Mouse (Mus musculus) intestine, embryonic 16.5 days (tissue): ENCODE measurements around the gene Iglon5. TPM values are rescaled to one million over a fixed set of nuclear protein-coding genes. Genes with fewer than 3 reads are reported as not detected.

Experiments used
- ATAC-seq: fragments of 200-750 bp; cut with Nextera tagmentation; 2 replicates; pipeline ENCODE4 v1.8.0; 2017; ENCODE audit warnings: moderate TSS enrichment, moderate library complexity
- H3K27ac ChIP-seq: fragments of 300-500 bp; sonication (generic); 2 replicates; pipeline ENCODE4 v1.5.1; 2014; ENCODE audit warnings: mild to moderate bottlenecking, low read length
- H3K27me3 ChIP-seq: fragments of 300-500 bp; sonication (generic); replicated peaks from 2 replicates; pipeline ENCODE4 v1.6.1; 2014; ENCODE audit warnings: low read length, control low read depth, mixed read lengths; ENCODE audit not compliant: control insufficient read depth, insufficient read depth
- H3K36me3 ChIP-seq: fragments of 300-500 bp; sonication (generic); 2 replicates; pipeline ENCODE4 v1.6.1; 2014; ENCODE audit warnings: low read length, control low read depth; ENCODE audit not compliant: control insufficient read depth, insufficient read depth
- H3K4me1 ChIP-seq: fragments of 300-500 bp; sonication (generic); 2 replicates; pipeline ENCODE4 v1.6.1; 2014; ENCODE audit warnings: low read length, control low read depth, mixed read lengths; ENCODE audit not compliant: control insufficient read depth, insufficient read depth
- H3K4me2 ChIP-seq: fragments of 300-500 bp; sonication (generic); 2 replicates; pipeline ENCODE4 v1.6.1; 2014; ENCODE audit warnings: low read depth, low read length, control low read depth
- H3K4me3 ChIP-seq: fragments of 300-500 bp; sonication (generic); 2 replicates; pipeline ENCODE4 v1.5.1; 2014; ENCODE audit warnings: mild to moderate bottlenecking, low read length
- H3K9ac ChIP-seq: fragments of 300-500 bp; sonication (generic); 2 replicates; pipeline ENCODE4 v1.6.1; 2014; ENCODE audit warnings: low read depth, low read length
- H3K9me3 ChIP-seq: fragments of 300-500 bp; sonication (generic); 2 replicates; pipeline ENCODE4 v1.6.1; 2016; ENCODE audit warnings: low read length, control low read depth; ENCODE audit not compliant: control insufficient read depth
- WGBS: fragments of 180-500 bp; shearing (Covaris S2); extraction: QIAGEN DNeasy Blood & Tissue Kit; methylation state at CpG from one replicate; pipeline ENCODE4 v1.1.7; 2014; 5-methylcytosine and 5-hydroxymethylcytosine counted together
- polyA plus RNA-seq: library from polyadenylated mRNA; unstranded; fragments of >200 nt; fragmentation: Nextera tagmentation; extraction: Ambion mirVana; gene quantifications from 2 replicates; pipeline ENCODE4 v1.2.1, GENCODE M21; 2015

Iglon5 gene
- polyA plus RNA-seq, 1 experiment from 2014 or later, result 0.33 TPM

- Histone ChIP-seq H3K4me1 (no peaks in the 10 kb centered on the region), H3K27ac (no peak overlapping the region), H3K9me3 (no peaks in the 10 kb centered on the region), H3K27me3 (no peaks in the 10 kb centered on the region), H3K4me2 (no peak overlapping the region), H3K4me3 (no peak overlapping the region), H3K9ac (no peak overlapping the region), H3K36me3 (peaks cover 13% of the 10 kb centered on the region; the same call in 1 of the 2 replicates)
- no peak for ATAC-seq
- 52% methylated on average over 4 of the region's 4 CpGs for WGBS
These were observed 37.3 kb downstream of the Iglon5 start for GRCm38 (mm10) chr7:43452609-43453008.

- H3K36me3 ChIP-seq, result peaks cover 13% of the 10 kb centered on the region; the same call in 1 of the 2 replicates
- no peak for ATAC-seq
- 95% methylated on average over 11 of the region's 11 CpGs for WGBS
These were observed 38.1 kb downstream of the Iglon5 start for GRCm38 (mm10) chr7:43451726-43452125.

DNA sequence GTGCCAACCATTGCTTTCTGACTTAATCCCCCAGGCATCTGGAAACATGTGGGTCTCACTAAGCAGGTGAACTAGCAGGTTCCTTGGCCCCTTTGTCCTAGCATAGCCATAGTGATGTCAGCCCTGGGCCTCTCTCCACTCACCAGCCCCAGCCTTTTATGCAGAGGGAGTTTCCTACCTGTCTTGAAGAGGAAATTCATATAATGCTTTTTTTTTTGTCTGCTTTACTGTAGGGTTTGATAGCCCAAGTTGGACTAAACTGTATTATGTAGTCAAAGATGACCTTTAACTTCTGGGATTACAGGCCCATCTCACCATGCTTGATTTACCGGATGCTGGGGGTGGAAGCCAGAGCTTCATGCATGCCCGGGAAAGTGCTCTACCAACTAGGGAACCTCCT lies 40.1 kb downstream of the Iglon5 start:
- H3K27ac ChIP-seq, result no peak overlapping the region
- no peak overlapping the region for H3K4me3 ChIP-seq
- H3K4me1 ChIP-seq, result peaks cover 3% of the 10 kb centered on the region
- H3K4me2 ChIP-seq, result no peak overlapping the region
- H3K9ac ChIP-seq, result no peak overlapping the region
- H3K9me3 ChIP-seq, result no peaks in the 10 kb centered on the region
- peaks cover 10% of the 10 kb centered on the region; the same call in 1 of the 2 replicates for H3K36me3 ChIP-seq
- ATAC-seq, result no peak
- 95% methylated on average over 2 of the region's 2 CpGs for WGBS
- no peaks in the 10 kb centered on the region for H3K27me3 ChIP-seq

More at GRCm38 (mm10) chr7:43451726-43452125, 38.1 kb downstream of the Iglon5 start:
- Histone ChIP-seq H3K27ac (no peak overlapping the region), H3K9me3 (no peaks in the 10 kb centered on the region), H3K4me2 (no peak overlapping the region), H3K9ac (no peak overlapping the region), H3K4me1 (no peaks in the 10 kb centered on the region), H3K27me3 (no peaks in the 10 kb centered on the region), H3K4me3 (no peak overlapping the region)

DNA sequence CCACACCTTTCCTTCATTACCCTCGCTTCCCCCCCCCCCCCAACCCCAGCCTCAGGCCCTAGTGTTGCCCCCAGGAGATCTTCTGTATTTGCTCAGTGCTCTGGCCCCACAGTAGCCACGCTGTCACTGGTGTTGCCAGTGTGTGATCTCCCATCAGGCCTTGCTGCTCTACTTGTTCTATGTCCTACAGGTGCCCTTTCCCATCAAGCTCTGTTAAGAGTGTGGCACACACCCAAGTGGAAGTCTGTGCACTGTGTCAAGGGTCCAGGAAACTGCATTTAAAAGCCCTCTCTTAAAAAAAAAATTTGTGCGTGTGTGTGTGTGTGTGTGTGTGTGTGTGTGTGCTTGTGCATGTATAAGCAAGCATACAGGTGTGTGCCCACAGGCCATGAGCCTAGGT lies 41.6 kb downstream of the Iglon5 start:
- H3K27ac ChIP-seq, result no peak overlapping the region
- peaks cover 9% of the 10 kb centered on the region for H3K4me1 ChIP-seq
- no peak overlapping the region for H3K4me2 ChIP-seq
- no peak overlapping the region for H3K9ac ChIP-seq
- H3K9me3 ChIP-seq, result no peaks in the 10 kb centered on the region
- 79% methylated on average over 2 of the region's 3 CpGs for WGBS
- ATAC-seq, result no peak
- no peaks in the 10 kb centered on the region for H3K27me3 ChIP-seq
- peaks cover 8% of the 10 kb centered on the region; the same call in 1 of the 2 replicates for H3K36me3 ChIP-seq
- H3K4me3 ChIP-seq, result no peak overlapping the region

DNA sequence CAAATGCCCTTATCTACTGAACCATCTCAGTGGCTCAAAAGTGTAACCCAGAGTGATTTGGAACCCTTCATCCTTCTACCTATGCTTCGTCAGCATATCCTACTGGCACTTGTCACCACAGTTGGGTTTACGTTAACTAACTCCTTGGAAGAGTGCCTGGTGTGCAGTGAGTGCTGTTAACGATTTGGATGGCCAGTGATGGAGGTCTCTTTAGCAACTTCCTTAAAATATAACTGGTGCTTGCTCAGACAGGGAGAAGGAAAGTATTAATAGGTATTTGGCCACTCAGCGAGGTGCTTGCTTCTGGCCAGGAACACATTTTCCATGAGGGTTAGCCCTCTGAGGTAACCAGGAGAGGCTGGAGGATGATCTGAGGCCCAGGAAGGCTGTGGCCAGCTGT lies 42.1 kb downstream of the Iglon5 start:
- Histone ChIP-seq H3K4me2 (no peak overlapping the region), H3K4me1 (peaks cover 12% of the 10 kb centered on the region), H3K9ac (no peak overlapping the region), H3K36me3 (peaks cover 3% of the 10 kb centered on the region; the same call in 1 of the 2 replicates), H3K27me3 (no peaks in the 10 kb centered on the region), H3K9me3 (no peaks in the 10 kb centered on the region), H3K27ac (no peak overlapping the region), H3K4me3 (no peak overlapping the region)
- ATAC-seq, result no peak
- 82% methylated on average over 4 of the region's 4 CpGs for WGBS

DNA sequence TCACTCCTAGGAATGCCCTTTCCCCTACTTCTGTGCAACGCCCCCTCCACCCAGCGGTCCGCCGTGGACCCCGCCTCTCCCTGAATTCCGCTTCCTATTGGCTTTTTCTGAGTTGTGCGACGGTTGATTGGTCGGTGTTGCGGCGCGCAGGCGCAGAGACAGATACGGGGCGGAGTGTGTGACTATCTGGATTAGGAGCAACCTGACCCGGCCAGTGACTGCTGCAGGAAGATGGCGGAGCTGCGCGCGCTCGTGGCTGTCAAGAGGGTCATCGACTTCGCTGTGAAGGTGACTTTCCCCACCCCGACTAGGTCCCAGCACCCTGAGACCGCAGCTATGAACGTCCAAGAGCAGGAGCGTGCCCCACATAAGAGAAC lies 46.0 kb downstream of the Iglon5 start, which contains the start of the genes Etfb and Gm45233:
Gene Etfb, plus strand, starts transcription at position 167 of the 377 bp plus-strand sequence.
Gene Gm45233, plus strand, starts transcription at position 212 of the 377 bp plus-strand sequence.
- Histone ChIP-seq H3K4me2 (peak within 1 kb of the TSS; percentile 88), H3K27ac (peak within 1 kb of the TSS; percentile 100), H3K4me3 (peak within 1 kb of the TSS; percentile 65), H3K27me3 (no peaks in the 10 kb centered on the region), H3K4me1 (peaks cover 18% of the 10 kb centered on the region), H3K9ac (peak within 1 kb of the TSS; percentile 78), H3K36me3 (no peaks in the 10 kb centered on the region), H3K9me3 (no peaks in the 10 kb centered on the region)
- peak; percentile 98 for ATAC-seq
- WGBS, result 0% methylated on average over 27 of the region's 27 CpGs

DNA sequence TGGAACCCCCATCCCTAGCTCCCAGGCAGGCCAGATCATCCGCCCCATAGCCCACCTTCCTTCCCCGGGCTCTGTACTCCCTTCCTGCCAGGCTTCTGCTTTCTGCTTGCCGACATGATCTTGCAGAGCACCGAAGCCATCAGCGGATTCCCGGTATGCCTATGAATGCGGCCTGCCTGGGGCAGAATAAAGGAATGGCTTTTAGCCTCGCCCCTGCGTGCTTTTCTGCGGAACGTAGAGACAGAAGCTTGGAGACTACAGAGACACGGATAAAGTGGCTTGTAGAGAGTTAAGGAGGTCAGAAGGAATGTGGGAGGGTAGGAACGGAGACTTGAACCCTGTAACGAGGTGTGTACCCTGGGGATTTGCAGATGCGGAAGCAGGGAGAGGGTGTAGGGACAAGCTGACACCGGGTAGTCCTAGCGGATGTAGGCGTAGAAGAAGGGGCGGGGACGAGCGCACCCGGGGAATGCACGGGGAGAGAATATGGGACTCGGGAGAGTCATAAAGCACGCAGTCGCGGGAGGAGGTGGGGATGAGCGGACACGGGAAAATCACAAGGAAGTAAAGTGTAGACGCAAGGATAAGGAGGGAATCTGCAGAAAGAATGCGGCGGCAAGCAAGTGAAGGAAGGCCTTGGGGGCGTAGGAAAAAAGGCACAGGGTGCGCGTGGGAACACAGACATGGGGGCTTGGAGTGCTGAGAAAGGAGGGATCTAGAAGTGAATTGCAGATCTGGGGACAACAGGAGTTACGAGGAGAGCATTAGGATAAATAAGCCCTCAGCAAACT lies 46.6 kb downstream of the Iglon5 start:
- peak; percentile 95 for ATAC-seq
- Histone ChIP-seq H3K9me3 (no peaks in the 10 kb centered on the region), H3K4me3 (peak overlapping the region; percentile 65), H3K36me3 (no peaks in the 10 kb centered on the region), H3K9ac (peak overlapping the region; percentile 78), H3K4me2 (peak overlapping the region; percentile 88), H3K27me3 (no peaks in the 10 kb centered on the region), H3K4me1 (peaks cover 18% of the 10 kb centered on the region), H3K27ac (peak overlapping the region; percentile 100)
- under 1% methylated on average over 36 of the region's 36 CpGs for WGBS

GRCm38 (mm10) chr7:43442684-43443083 lies 47.2 kb downstream of the Iglon5 start:
- Histone ChIP-seq H3K4me1 (peaks cover 18% of the 10 kb centered on the region), H3K4me3 (peak overlapping the region; percentile 65), H3K4me2 (peak overlapping the region; percentile 88), H3K9me3 (no peaks in the 10 kb centered on the region), H3K9ac (peak overlapping the region; percentile 78), H3K27ac (peak overlapping the region; percentile 100), H3K36me3 (no peaks in the 10 kb centered on the region), H3K27me3 (no peaks in the 10 kb centered on the region)
- ATAC-seq, result 0 out of 2 replicates have a peak, but pooled peaks have one; percentile 4
- WGBS, result 6% methylated on average over 9 of the region's 9 CpGs

- WGBS, result 75% methylated on average over 3 of the region's 3 CpGs
- no peaks in the 10 kb centered on the region for H3K36me3 ChIP-seq
- no peak overlapping the region for H3K9ac ChIP-seq
- ATAC-seq, result no peak
- no peak overlapping the region for H3K4me2 ChIP-seq
- H3K27ac ChIP-seq, result no peak overlapping the region
- H3K4me1 ChIP-seq, result peaks cover 18% of the 10 kb centered on the region
- H3K9me3 ChIP-seq, result no peaks in the 10 kb centered on the region
- H3K27me3 ChIP-seq, result no peaks in the 10 kb centered on the region
- H3K4me3 ChIP-seq, result no peak overlapping the region
These were observed 48.8 kb downstream of the Iglon5 start for GRCm38 (mm10) chr7:43441071-43441470.
